Mouse (Mus musculus): ENCODE results near the gene Car9. TPM values are rescaled to one million over a fixed set of nuclear protein-coding genes. Genes with fewer than 3 reads are reported as not detected.
A peak's percentile ranks its signal among the peaks of the same experiment; 100 is the strongest.
"Not testable (repeated sequence)": the region's sequence is repeated elsewhere in the genome, so short reads cannot be mapped to it uniquely, and the experiment has no call there.

Gene Car9
- polyA plus RNA-seq, 1 experiment from 2014 or later = 1.0 TPM

- 73% methylated on average over 7 of the region's 7 CpGs for WGBS
- Histone ChIP-seq H3K27ac (replicated peaks) (no peak overlapping the region), H3K9me3 (no peaks in the 10 kb centered on the region), H3K36me3 (replicated peaks) (no peaks in the 10 kb centered on the region), H3K27me3 (replicated peaks; ENCODE audit: low read depth, poor library complexity, severe bottlenecking) (0 out of 2 replicates have a peak, but pooled peaks cover 6% of the 10 kb centered on the region), H3K4me1 (peaks cover 16% of the 10 kb centered on the region), H3K4me3 (no peak overlapping the region)
- no peak for DNase-seq (ENCODE audit: low spot score)
Observed at GRCm38 (mm10) chr4:43481894-43482456, 24.8 kb upstream of the Car9 start.

DNA sequence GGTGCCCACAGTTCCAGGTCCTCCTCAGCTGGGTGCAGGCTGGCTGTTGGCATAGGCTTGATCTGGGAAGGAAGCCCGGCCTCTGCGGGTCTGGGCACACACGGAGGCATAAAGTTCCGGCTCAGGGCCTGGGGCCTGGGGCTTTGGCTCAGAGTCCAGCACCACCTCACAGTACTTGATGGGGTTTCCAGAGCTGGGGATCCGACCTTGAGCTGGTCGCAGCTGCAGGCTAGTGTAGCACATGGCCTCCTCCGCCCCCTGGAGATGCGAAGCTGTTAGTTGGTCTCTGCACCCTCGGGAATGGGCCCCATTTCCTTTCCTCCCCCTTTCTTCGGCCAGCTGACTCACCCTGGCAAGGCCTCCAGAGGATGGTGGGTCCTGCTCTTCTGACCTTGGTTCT lies 24.2 kb upstream of the Car9 start:
- DNase-seq (ENCODE audit: low spot score) = no peak
- Histone ChIP-seq H3K9me3 (no peaks in the 10 kb centered on the region), H3K4me1 (peaks cover 16% of the 10 kb centered on the region), H3K36me3 (replicated peaks) (no peaks in the 10 kb centered on the region), H3K4me3 (no peak overlapping the region), H3K27ac (replicated peaks) (no peak overlapping the region), H3K27me3 (replicated peaks; ENCODE audit: low read depth, poor library complexity, severe bottlenecking) (0 out of 2 replicates have a peak, but pooled peaks cover 6% of the 10 kb centered on the region)
- 72% methylated on average over 10 of the region's 10 CpGs for WGBS

DNA sequence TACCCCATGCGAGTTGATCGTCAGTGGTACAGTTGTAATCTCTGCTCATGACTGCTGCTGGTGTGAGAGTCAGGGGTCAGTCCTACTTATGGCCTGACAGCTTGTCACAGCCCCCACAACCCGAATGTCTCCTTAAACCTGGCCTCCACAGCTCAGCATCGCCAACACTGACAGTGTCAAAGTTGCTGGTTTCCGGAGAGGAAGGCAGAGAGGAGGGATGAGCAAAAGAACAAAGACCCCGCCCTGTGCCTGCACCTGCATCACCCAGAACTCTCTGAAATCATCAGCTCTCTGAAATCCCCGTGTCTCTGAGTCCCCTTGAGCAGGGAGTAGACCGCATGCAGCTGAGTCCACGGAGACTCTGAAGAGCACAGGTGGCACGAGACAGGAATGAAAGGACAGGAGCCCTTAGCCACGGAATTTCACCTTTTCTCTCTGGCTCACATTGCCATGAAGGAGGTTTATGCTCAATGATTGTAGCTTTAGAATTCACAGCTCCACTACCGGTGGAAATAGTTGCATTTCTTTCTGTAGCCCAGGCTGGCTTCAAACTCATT lies 23.2 kb upstream of the Car9 start, which contains the start of gene Sit1:
TSS of gene Sit1 (minus strand) at position 200 of the 557 bp plus-strand sequence.
- WGBS = 61% methylated on average over 12 of the region's 12 CpGs
- no peak within 1 kb of the TSS for H3K27ac ChIP-seq (replicated peaks)

GRCm38 (mm10) chr4:43485666-43486065 lies 21.1 kb upstream of the Car9 start:
- not testable (repeated sequence) for H3K27ac ChIP-seq (replicated peaks); H3K9me3 ChIP-seq; H3K4me3 ChIP-seq; H3K27me3 ChIP-seq (replicated peaks; ENCODE audit: low read depth, poor library complexity, severe bottlenecking); H3K4me1 ChIP-seq; H3K36me3 ChIP-seq (replicated peaks); DNase-seq (ENCODE audit: low spot score)
- WGBS = 83% methylated on average over 5 of the region's 5 CpGs

More for the DNA sequence above, 23.2 kb upstream of the Car9 start, which contains the start of gene Sit1:
- H3K9me3 ChIP-seq = no peaks in the 10 kb centered on the region
- peaks cover 10% of the 10 kb centered on the region for H3K4me1 ChIP-seq
- H3K4me3 ChIP-seq = no peak within 1 kb of the TSS
- 0 out of 2 replicates have a peak, but pooled peaks cover 6% of the 10 kb centered on the region for H3K27me3 ChIP-seq (replicated peaks; ENCODE audit: low read depth, poor library complexity, severe bottlenecking)
- no peaks in the 10 kb centered on the region for H3K36me3 ChIP-seq (replicated peaks)
- DNase-seq (ENCODE audit: low spot score) = no peak

DNA sequence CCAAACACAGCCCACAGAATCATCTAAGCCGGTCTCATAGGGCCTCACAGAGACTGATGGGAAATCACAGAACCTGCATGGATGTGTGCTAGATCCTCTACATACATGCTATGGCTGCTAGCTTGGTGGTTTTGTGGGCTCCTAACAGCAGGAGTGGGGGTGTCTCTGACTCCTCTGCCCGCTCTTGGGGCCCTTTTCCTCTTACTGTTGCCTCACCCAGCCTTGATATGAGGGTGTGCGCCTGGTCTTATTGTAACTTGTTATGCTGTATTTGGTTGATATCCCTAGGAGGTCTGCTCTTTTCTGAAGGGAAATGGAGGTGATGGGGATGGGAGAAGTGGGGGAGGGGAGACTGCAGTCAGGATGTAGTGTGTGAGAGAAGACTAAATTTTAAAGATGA lies 17.2 kb upstream of the Car9 start:
- WGBS = 92% methylated on average over 3 of the region's 3 CpGs
- H3K27ac ChIP-seq (replicated peaks) = no peak overlapping the region
- no peak for DNase-seq (ENCODE audit: low spot score)

GRCm38 (mm10) chr4:43490801-43491200 lies 16.0 kb upstream of the Car9 start:
- WGBS = 87% methylated on average over 5 of the region's 5 CpGs
- Histone ChIP-seq H3K4me1 (peaks cover 18% of the 10 kb centered on the region), H3K27ac (replicated peaks) (no peak overlapping the region), H3K36me3 (replicated peaks) (peaks cover 8% of the 10 kb centered on the region), H3K27me3 (replicated peaks; ENCODE audit: low read depth, poor library complexity, severe bottlenecking) (no peaks in the 10 kb centered on the region), H3K4me3 (no peak overlapping the region), H3K9me3 (no peaks in the 10 kb centered on the region)
- DNase-seq (ENCODE audit: low spot score) = no peak

More for the DNA sequence above, 17.2 kb upstream of the Car9 start:
- H3K36me3 ChIP-seq (replicated peaks) = no peaks in the 10 kb centered on the region
- no peaks in the 10 kb centered on the region for H3K27me3 ChIP-seq (replicated peaks; ENCODE audit: low read depth, poor library complexity, severe bottlenecking)
- no peaks in the 10 kb centered on the region for H3K9me3 ChIP-seq
- peaks cover 9% of the 10 kb centered on the region for H3K4me1 ChIP-seq
- H3K4me3 ChIP-seq = no peak overlapping the region

- peaks cover 27% of the 10 kb centered on the region for H3K4me1 ChIP-seq
- H3K4me3 ChIP-seq = peak overlapping the region; percentile 67
- H3K9me3 ChIP-seq = no peaks in the 10 kb centered on the region
- no peak for DNase-seq (ENCODE audit: low spot score)
- peak overlapping the region; percentile 86; the same call in 1 of the 2 replicates for H3K27ac ChIP-seq (replicated peaks)
- 49% methylated on average over 12 of the region's 12 CpGs for WGBS
- H3K27me3 ChIP-seq (replicated peaks; ENCODE audit: low read depth, poor library complexity, severe bottlenecking) = no peaks in the 10 kb centered on the region
- peaks cover 23% of the 10 kb centered on the region for H3K36me3 ChIP-seq (replicated peaks)
Observed at GRCm38 (mm10) chr4:43492101-43492820, 14.5 kb upstream of the Car9 start.

- Histone ChIP-seq H3K4me1 (peaks cover 33% of the 10 kb centered on the region), H3K4me3 (peak within 1 kb of the TSS; percentile 67), H3K36me3 (replicated peaks) (peaks cover 28% of the 10 kb centered on the region), H3K27me3 (replicated peaks; ENCODE audit: low read depth, poor library complexity, severe bottlenecking) (no peaks in the 10 kb centered on the region), H3K9me3 (no peaks in the 10 kb centered on the region), H3K27ac (replicated peaks) (peak within 1 kb of the TSS; percentile 86)
- under 1% methylated on average over 25 of the region's 25 CpGs for WGBS
- DNase-seq (ENCODE audit: low spot score) = peak; percentile 95
Observed at GRCm38 (mm10) chr4:43492821-43493185, 14.0 kb upstream of the Car9 start, which contains the start of gene Ccdc107. Gene Ccdc107 (plus strand): TSS chr4:43492900.

DNA sequence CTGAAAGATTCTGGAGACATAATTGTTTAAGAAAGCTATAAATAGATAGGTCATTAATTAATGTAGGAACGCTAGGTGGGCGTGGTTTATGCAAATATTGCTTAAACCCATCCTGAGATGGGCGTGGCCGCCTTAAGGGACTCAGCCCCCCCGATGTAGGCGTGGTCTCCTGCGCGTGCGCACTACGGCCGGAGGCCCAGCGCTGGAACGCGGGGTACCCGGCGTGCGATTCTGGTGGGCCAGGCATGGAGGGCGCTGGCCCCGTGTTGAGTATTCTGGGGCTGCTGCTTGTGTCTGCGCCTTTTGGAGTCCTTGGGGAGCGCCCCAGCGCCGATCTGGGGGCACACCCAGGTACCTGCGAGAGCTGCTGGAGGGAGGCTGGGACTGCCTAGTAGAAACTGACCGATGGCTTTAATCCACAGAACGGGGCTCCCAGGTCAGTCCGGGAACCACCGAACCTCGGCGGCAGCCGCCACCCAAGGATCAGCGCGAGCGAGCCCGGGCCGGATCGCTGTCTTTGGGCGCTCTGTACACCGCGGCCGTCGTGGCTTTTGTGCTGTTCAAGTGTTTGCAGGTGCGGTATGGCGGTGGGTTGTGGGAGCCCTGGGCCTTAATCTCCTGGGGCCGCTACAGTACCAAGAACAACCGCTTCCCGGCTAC lies 13.4 kb upstream of the Car9 start:
- peak; percentile 97 for DNase-seq (ENCODE audit: low spot score)
- Histone ChIP-seq H3K27me3 (replicated peaks; ENCODE audit: low read depth, poor library complexity, severe bottlenecking) (peaks cover 2% of the 10 kb centered on the region; the same call in 1 of the 2 replicates), H3K27ac (replicated peaks) (peak overlapping the region; percentile 86), H3K4me1 (peaks cover 38% of the 10 kb centered on the region), H3K36me3 (replicated peaks) (peaks cover 30% of the 10 kb centered on the region), H3K9me3 (no peaks in the 10 kb centered on the region), H3K4me3 (peak overlapping the region; percentile 67)
- under 1% methylated on average over 47 of the region's 47 CpGs for WGBS

DNA sequence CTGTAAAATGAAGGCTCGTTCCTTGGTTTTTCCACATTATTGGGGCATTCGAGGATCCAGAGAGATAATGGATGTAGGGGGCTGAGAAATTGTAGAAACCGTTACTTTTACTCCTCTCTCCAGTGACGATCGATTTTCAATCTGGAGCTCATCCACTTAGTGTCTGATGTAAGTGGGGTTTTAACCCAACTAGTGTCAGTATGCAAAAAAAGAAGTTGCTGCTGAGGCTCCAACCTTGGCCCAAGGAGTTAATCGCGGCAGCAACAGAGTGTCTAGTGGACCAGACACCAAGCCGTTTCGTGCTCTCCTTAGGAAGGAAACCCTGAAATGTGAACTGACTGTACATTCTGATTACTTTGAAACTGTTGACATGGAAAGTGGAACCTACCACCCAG lies 12.9 kb upstream of the Car9 start:
- WGBS = 5% methylated on average over 9 of the region's 9 CpGs
- H3K27ac ChIP-seq (replicated peaks) = peak overlapping the region; percentile 86
- H3K9me3 ChIP-seq = no peaks in the 10 kb centered on the region
- H3K27me3 ChIP-seq (replicated peaks; ENCODE audit: low read depth, poor library complexity, severe bottlenecking) = peaks cover 7% of the 10 kb centered on the region; the same call in 1 of the 2 replicates
- H3K4me1 ChIP-seq = peaks cover 43% of the 10 kb centered on the region
- peaks cover 30% of the 10 kb centered on the region for H3K36me3 ChIP-seq (replicated peaks)
- H3K4me3 ChIP-seq = peak overlapping the region; percentile 67
- no peak for DNase-seq (ENCODE audit: low spot score)

GRCm38 (mm10) chr4:43496587-43496986 lies 10.2 kb upstream of the Car9 start:
- Histone ChIP-seq H3K27ac (replicated peaks) (no peak overlapping the region), H3K4me3 (no peak overlapping the region), H3K36me3 (replicated peaks) (peaks cover 30% of the 10 kb centered on the region), H3K4me1 (peaks cover 53% of the 10 kb centered on the region), H3K27me3 (replicated peaks; ENCODE audit: low read depth, poor library complexity, severe bottlenecking) (peaks cover 28% of the 10 kb centered on the region), H3K9me3 (no peaks in the 10 kb centered on the region)
- WGBS = 57% methylated on average over 6 of the region's 6 CpGs
- no peak for DNase-seq (ENCODE audit: low spot score)

DNA sequence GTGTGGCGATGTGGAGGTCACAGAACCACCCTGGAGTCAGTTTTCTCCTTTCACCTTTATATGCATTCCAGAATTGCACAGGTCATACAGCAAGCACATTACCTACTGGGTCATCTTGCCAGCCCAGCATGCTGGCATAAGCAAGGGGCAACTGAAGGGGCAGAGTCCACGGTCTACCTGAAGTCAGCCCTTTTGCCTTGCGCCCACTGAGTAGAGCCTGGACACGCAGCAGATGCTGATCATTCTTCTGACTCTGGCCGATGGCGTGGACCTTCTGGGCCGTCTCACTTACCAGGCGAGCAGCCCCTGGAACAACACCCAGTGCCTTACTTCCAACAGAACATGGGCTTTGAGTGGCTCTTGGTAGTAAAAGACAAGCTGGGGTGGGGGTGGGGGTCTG lies 9.4 kb upstream of the Car9 start:
- Histone ChIP-seq H3K27me3 (replicated peaks; ENCODE audit: low read depth, poor library complexity, severe bottlenecking) (peaks cover 33% of the 10 kb centered on the region), H3K4me3 (peak overlapping the region; percentile 77; the same call in 1 of the 2 replicates), H3K27ac (replicated peaks) (no peak overlapping the region), H3K36me3 (replicated peaks) (peaks cover 30% of the 10 kb centered on the region), H3K9me3 (no peaks in the 10 kb centered on the region), H3K4me1 (peaks cover 53% of the 10 kb centered on the region)
- DNase-seq (ENCODE audit: low spot score) = no peak
- 93% methylated on average over 8 of the region's 8 CpGs for WGBS
